ENCODE assay signal across 26 mouse cellular contexts in genomic region chr14:73058755-73059154, GRCm38 (mm10). TPM values are rescaled to one million over a fixed set of nuclear protein-coding genes. Genes with fewer than 3 reads are reported as not detected.
DNase-seq lines count a peak whose midpoint lies in the region; ATAC-seq lines count a peak whose summit lies in the region.
"Had no signal": no experiment of that assay in that cellular context is flagged by ENCODE, and none has a peak within 500 bp of the region (broad histone marks: within the 10 kb centered on the region; RNA-seq: fewer than 3 reads in every experiment).

No protein-coding gene starts in this region.

- no peak overlapping the region for H3K4me2 ChIP-seq in forebrain, embryonic 14.5 days (ENCODE audit: low read length)
- H3K4me2 ChIP-seq: embryonic facial prominence, embryonic 13.5 days; embryonic facial prominence, embryonic 15.5 days; forebrain, embryonic 12.5 days; forebrain, embryonic 15.5 days had no signal

- no peak overlapping the region for H3K27ac ChIP-seq in forebrain, embryonic 14.5 days (ENCODE audit: low read depth, low read length)
- H3K27ac ChIP-seq: embryonic facial prominence, embryonic 13.5 days; embryonic facial prominence, embryonic 15.5 days; forebrain, embryonic 10.5 days; forebrain, embryonic 12.5 days; forebrain, embryonic 15.5 days had no signal

- H3K4me3 ChIP-seq in megakaryocyte, embryonic 14.5 days (replicated peaks), result peak overlapping the region; percentile 25
- no peak overlapping the region for H3K4me3 ChIP-seq in forebrain, embryonic 14.5 days (ENCODE audit: low read depth, low read length)
- H3K4me3 ChIP-seq: embryonic facial prominence, embryonic 13.5 days; embryonic facial prominence, embryonic 15.5 days; erythroblast, embryonic 14.5 days; forebrain, embryonic 10.5 days; forebrain, embryonic 12.5 days; forebrain, embryonic 15.5 days had no signal

- peak; percentile 35 for DNase-seq in induced T-regulatory cell, adult 2 months (ENCODE audit: low read depth)
- DNase-seq in forebrain, embryonic 14.5 days (ENCODE audit: low spot score), result no peak
- DNase-seq in lung, postnatal 10 days, result no peak
- DNase-seq: adrenal gland, adult 2 months; adrenal gland, postnatal 10 days; adrenal gland, postnatal 25 days; B cell, adult 2 months; cerebellum, adult 11 months; cerebellum, adult 18-20 months; cerebellum, adult 8-10 months; cerebellum, adult 9-11 months; cerebellum, postnatal 14 days; cerebellum, postnatal 36 days; embryo, embryonic 11 days; forebrain, postnatal 0 days had no signal

- H3K9me3 ChIP-seq in megakaryocyte, embryonic 14.5 days, result no peaks in the 10 kb centered on the region
- no peaks in the 10 kb centered on the region for H3K9me3 ChIP-seq in forebrain, embryonic 14.5 days (replicated peaks; ENCODE audit: control insufficient read depth, low read length)
- H3K9me3 ChIP-seq: embryonic facial prominence, embryonic 13.5 days; embryonic facial prominence, embryonic 15.5 days; forebrain, embryonic 10.5 days; forebrain, embryonic 12.5 days; forebrain, embryonic 15.5 days; G1E had no signal

- 85% methylated on average over 2 of the region's 2 CpGs for WGBS in forebrain, embryonic 14.5 days

- peaks cover 61% of the 10 kb centered on the region for H3K4me1 ChIP-seq in megakaryocyte, embryonic 14.5 days
- H3K4me1 ChIP-seq in forebrain, embryonic 14.5 days (ENCODE audit: control insufficient read depth, insufficient read depth, low read length), result no peaks in the 10 kb centered on the region
- H3K4me1 ChIP-seq: embryonic facial prominence, embryonic 13.5 days; embryonic facial prominence, embryonic 15.5 days; forebrain, embryonic 10.5 days; forebrain, embryonic 12.5 days; forebrain, embryonic 15.5 days had no signal

- H3K36me3 ChIP-seq in megakaryocyte, embryonic 14.5 days (replicated peaks; ENCODE audit: low read length), result peaks cover 2% of the 10 kb centered on the region
- no peaks in the 10 kb centered on the region for H3K36me3 ChIP-seq in forebrain, embryonic 14.5 days (ENCODE audit: control insufficient read depth, insufficient read depth, low read length)
- H3K36me3 ChIP-seq: embryonic facial prominence, embryonic 13.5 days; embryonic facial prominence, embryonic 15.5 days; forebrain, embryonic 10.5 days; forebrain, embryonic 12.5 days; forebrain, embryonic 15.5 days; G1E had no signal

- no peaks in the 10 kb centered on the region for H3K27me3 ChIP-seq in megakaryocyte, embryonic 14.5 days (replicated peaks)
- no peaks in the 10 kb centered on the region for H3K27me3 ChIP-seq in forebrain, embryonic 14.5 days (replicated peaks; ENCODE audit: control insufficient read depth, insufficient read depth, low read length)
- H3K27me3 ChIP-seq: embryonic facial prominence, embryonic 13.5 days; embryonic facial prominence, embryonic 15.5 days; forebrain, embryonic 12.5 days; forebrain, embryonic 15.5 days had no signal

- H3K9ac ChIP-seq in forebrain, embryonic 14.5 days (ENCODE audit: low read length), result no peak overlapping the region
- H3K9ac ChIP-seq: embryonic facial prominence, embryonic 13.5 days; embryonic facial prominence, embryonic 15.5 days; forebrain, embryonic 12.5 days; forebrain, embryonic 15.5 days; forebrain, postnatal 0 days had no signal

- ATAC-seq in megakaryocyte, adult 5-6 weeks (ENCODE audit: poor library complexity, severe bottlenecking), result no peak
- 0 out of 2 replicates have a peak, but pooled peaks have one; percentile 14 for ATAC-seq in megakaryocyte-erythroid progenitor cell, adult 5-6 weeks (replicated peaks; ENCODE audit: low FRiP score, low TSS enrichment, poor library complexity, severe bottlenecking)
- no peak for ATAC-seq in forebrain, embryonic 14.5 days
- ATAC-seq: forebrain, embryonic 15.5 days; forebrain, postnatal 0 days had no signal

RNA-seq across cellular contexts. Expression of gene Cysltr2, which starts 9.8 kb away (rescaled TPM):
- polyA plus RNA-seq in megakaryocyte, embryonic 14.5 days (2012; ENCODE audit: insufficient read depth, low replicate concordance), result 23.0 and 25.2 TPM in 2 replicates
- 2.9 TPM in 1 of 2 replicates, not detected in the other for total RNA-seq in megakaryocyte, adult 5-6 weeks (2015)
- not detected in 2 replicates for total RNA-seq in megakaryocyte, adult 5-6 weeks (2017)
- total RNA-seq in megakaryocyte-erythroid progenitor cell, adult 5-6 weeks (2014; fragmentation: Nextera tagmentation), result 4.1 and 5.6 TPM in 2 replicates
- 5.8 and 8.6 TPM in 2 replicates for total RNA-seq in megakaryocyte-erythroid progenitor cell, adult 5-6 weeks (2017)
- polyA plus RNA-seq in forebrain, embryonic 14.5 days (2014; fragmentation: Nextera tagmentation; extraction: Ambion mirVana), result 0.18 TPM in 1 of 2 replicates, not detected in the other
- polyA plus RNA-seq: embryonic facial prominence, embryonic 11.5 days; embryonic facial prominence, embryonic 13.5 days; embryonic facial prominence, embryonic 15.5 days; erythroblast, embryonic 14.5 days; forebrain, embryonic 10.5 days; forebrain, embryonic 12.5 days; forebrain, embryonic 15.5 days; G1E had no signal
